Mouse (Mus musculus): Measurements from ENCODE around the gene Nos2.

- TF ChIP-seq CTCF (IDR thresholded peaks at IDR 0.05), result no peak
- no peak for TF ChIP-seq EP300 (IDR thresholded peaks at IDR 0.05)
Observed at GRCm38 (mm10) chr11:78950365-78950764, 29.8 kb downstream of the Nos2 start.
